Mouse (Mus musculus): ENCODE data around the gene Rnf128. TPM values are rescaled to one million over a fixed set of nuclear protein-coding genes. Genes with fewer than 3 reads are reported as not detected.

Rnf128 gene
- polyA plus RNA-seq (2015; fragmentation: Nextera tagmentation; extraction: Ambion mirVana), result 9.8 and 12.8 TPM in 2 replicates

DNA sequence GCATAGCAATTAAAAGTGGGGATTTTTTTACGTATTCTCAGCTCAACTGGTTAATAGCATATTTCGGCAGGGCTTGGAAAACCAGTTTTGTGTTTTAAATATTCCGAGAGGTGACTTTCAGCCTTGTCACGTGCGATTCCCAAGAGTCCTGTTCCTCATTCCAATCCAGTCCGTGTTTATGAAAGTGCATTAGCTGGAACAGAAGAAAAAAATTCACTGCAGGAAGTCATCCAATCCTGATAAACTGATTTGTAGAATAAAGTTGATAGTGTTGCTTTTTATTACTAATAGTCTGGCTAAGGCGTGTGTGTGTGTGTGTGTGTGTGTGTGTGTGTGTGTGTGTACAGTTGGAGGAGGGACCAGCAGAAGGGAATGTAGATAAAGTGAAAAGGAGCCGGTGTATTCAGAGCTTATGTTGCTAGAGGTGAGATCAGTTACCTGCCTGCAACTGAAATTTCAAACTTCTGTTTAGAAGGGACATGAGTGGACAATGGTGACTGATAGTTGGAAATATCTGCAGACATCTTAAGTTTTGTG is at the start of gene Rnf128:
Rnf128 (plus strand) TSS at position 392 of the 537 bp plus-strand sequence.
- Histone ChIP-seq H3K4me3 (replicated peaks) (no peak within 1 kb of the TSS), H3K9ac (no peak within 1 kb of the TSS), H3K9me3 (replicated peaks) (no peaks in the 10 kb centered on the region), H3K36me3 (no peaks in the 10 kb centered on the region), H3K4me2 (replicated peaks) (no peak within 1 kb of the TSS), H3K27ac (replicated peaks) (no peak within 1 kb of the TSS), H3K27me3 (no peaks in the 10 kb centered on the region), H3K4me1 (no peaks in the 10 kb centered on the region)
- ATAC-seq (ENCODE audit: insufficient number of reproducible peaks, low FRiP score, low TSS enrichment, low read depth), result no peak
- WGBS, result 63% methylated on average over 8 of the region's 8 CpGs

DNA sequence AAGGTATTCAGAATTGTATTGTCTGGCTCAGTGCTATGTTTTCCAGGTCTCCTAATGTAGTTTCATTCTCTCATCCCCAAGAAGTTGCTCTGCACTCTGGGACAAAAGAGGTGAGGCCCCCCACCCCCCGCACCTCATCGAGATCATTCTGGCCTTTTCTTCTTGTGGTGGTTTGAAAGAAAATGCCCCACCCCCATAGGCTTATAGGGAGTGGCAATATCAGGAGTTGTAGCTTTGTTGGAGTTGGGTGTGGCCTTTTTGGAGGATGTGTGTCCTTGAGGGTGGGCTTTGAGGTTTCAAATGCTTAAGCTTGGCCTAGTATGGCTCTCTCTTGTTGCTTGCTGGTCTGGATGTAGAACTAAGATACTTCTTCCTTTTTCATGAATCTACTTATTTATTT is 47.0 kb upstream of the Rnf128 start:
- no peak for ATAC-seq (ENCODE audit: insufficient number of reproducible peaks, low FRiP score, low TSS enrichment, low read depth)
- no peak overlapping the region for H3K4me3 ChIP-seq (replicated peaks)
- no peaks in the 10 kb centered on the region for H3K4me1 ChIP-seq
- no peaks in the 10 kb centered on the region for H3K36me3 ChIP-seq
- H3K9ac ChIP-seq, result no peak overlapping the region
- H3K27ac ChIP-seq (replicated peaks), result no peak overlapping the region
- WGBS, result 69% methylated on average over 2 of the region's 2 CpGs
- H3K4me2 ChIP-seq (replicated peaks), result no peak overlapping the region
- no peaks in the 10 kb centered on the region for H3K27me3 ChIP-seq
- H3K9me3 ChIP-seq (replicated peaks), result no peaks in the 10 kb centered on the region

DNA sequence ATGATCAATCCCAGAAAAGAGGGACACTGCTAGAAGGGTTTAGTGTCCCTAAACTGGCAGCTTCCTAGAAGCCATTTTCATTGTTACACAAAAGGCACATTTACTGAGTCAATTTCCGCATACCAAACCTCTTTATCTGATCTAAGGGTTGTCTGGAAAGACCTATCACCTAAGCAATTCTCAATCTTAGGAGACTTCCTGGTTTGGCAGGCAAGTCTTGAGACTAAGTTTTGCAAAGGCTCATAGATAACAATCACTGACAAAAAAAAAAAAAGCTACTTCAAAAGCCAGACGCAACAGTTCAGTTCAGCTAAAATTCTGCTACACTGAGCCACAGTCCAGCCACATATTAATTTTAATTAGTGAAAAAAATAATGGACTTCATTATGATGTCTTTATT is 43.9 kb upstream of the Rnf128 start:
- Histone ChIP-seq H3K27ac (replicated peaks) (no peak overlapping the region), H3K4me2 (replicated peaks) (no peak overlapping the region), H3K27me3 (no peaks in the 10 kb centered on the region), H3K9me3 (replicated peaks) (no peaks in the 10 kb centered on the region), H3K4me1 (no peaks in the 10 kb centered on the region), H3K4me3 (replicated peaks) (no peak overlapping the region), H3K9ac (no peak overlapping the region), H3K36me3 (no peaks in the 10 kb centered on the region)
- WGBS, result 75% methylated on average over 2 of the region's 2 CpGs
- no peak for ATAC-seq (ENCODE audit: insufficient number of reproducible peaks, low FRiP score, low TSS enrichment, low read depth)

- H3K36me3 ChIP-seq, result no peaks in the 10 kb centered on the region
- H3K4me3 ChIP-seq (replicated peaks), result no peak overlapping the region
- no peak overlapping the region for H3K4me2 ChIP-seq (replicated peaks)
- H3K27me3 ChIP-seq, result no peaks in the 10 kb centered on the region
- H3K9me3 ChIP-seq (replicated peaks), result no peaks in the 10 kb centered on the region
- 59% methylated on average over 5 of the region's 5 CpGs for WGBS
- no peak overlapping the region for H3K27ac ChIP-seq (replicated peaks)
- H3K9ac ChIP-seq, result no peak overlapping the region
- ATAC-seq (ENCODE audit: insufficient number of reproducible peaks, low FRiP score, low TSS enrichment, low read depth), result no peak
- H3K4me1 ChIP-seq, result no peaks in the 10 kb centered on the region
Observed at GRCm38 (mm10) chrX:139524303-139525091, 38.6 kb upstream of the Rnf128 start.

GRCm38 (mm10) chrX:139525724-139526123 is 37.4 kb upstream of the Rnf128 start:
- H3K4me1 ChIP-seq, result no peaks in the 10 kb centered on the region
- H3K9me3 ChIP-seq (replicated peaks), result no peaks in the 10 kb centered on the region
- ATAC-seq (ENCODE audit: insufficient number of reproducible peaks, low FRiP score, low TSS enrichment, low read depth), result no peak

GRCm38 (mm10) chrX:139526984-139527383 is 36.1 kb upstream of the Rnf128 start:
- Histone ChIP-seq H3K4me3 (replicated peaks) (no peak overlapping the region), H3K9ac (no peak overlapping the region), H3K4me1 (no peaks in the 10 kb centered on the region), H3K36me3 (no peaks in the 10 kb centered on the region), H3K27ac (replicated peaks) (no peak overlapping the region), H3K4me2 (replicated peaks) (no peak overlapping the region), H3K9me3 (replicated peaks) (no peaks in the 10 kb centered on the region), H3K27me3 (no peaks in the 10 kb centered on the region)
- WGBS, result 89% methylated on average over 4 of the region's 4 CpGs
- ATAC-seq (ENCODE audit: insufficient number of reproducible peaks, low FRiP score, low TSS enrichment, low read depth), result no peak

More at GRCm38 (mm10) chrX:139525724-139526123, 37.4 kb upstream of the Rnf128 start:
- H3K27ac ChIP-seq (replicated peaks), result no peak overlapping the region
- no peak overlapping the region for H3K4me2 ChIP-seq (replicated peaks)
- H3K27me3 ChIP-seq, result no peaks in the 10 kb centered on the region
- no peak overlapping the region for H3K9ac ChIP-seq
- H3K36me3 ChIP-seq, result no peaks in the 10 kb centered on the region
- 61% methylated on average over 2 of the region's 2 CpGs for WGBS
- H3K4me3 ChIP-seq (replicated peaks), result no peak overlapping the region

DNA sequence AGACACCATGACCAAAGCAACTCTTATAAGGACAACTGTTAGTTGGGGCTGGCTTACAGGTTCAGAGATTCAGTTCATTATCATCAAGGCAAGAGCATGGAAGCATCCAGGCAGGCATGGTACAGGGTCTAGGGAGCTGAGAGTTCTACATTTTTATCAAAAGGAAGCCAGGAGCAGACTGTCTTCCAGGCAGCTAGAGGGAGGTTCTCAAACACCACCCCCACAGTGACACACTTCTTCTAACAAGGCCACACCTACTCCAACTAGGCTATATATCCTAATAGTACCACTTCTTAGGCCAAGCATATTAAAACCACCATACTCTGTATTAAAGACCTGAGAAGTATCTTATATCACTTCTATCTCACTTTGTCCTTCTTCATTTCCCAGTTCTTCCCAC is 33.4 kb upstream of the Rnf128 start:
- Histone ChIP-seq H3K36me3 (no peaks in the 10 kb centered on the region), H3K4me2 (replicated peaks) (no peak overlapping the region), H3K27ac (replicated peaks) (no peak overlapping the region), H3K4me3 (replicated peaks) (no peak overlapping the region), H3K27me3 (no peaks in the 10 kb centered on the region), H3K9me3 (replicated peaks) (no peaks in the 10 kb centered on the region), H3K9ac (no peak overlapping the region), H3K4me1 (no peaks in the 10 kb centered on the region)
- ATAC-seq (ENCODE audit: insufficient number of reproducible peaks, low FRiP score, low TSS enrichment, low read depth), result no peak

DNA sequence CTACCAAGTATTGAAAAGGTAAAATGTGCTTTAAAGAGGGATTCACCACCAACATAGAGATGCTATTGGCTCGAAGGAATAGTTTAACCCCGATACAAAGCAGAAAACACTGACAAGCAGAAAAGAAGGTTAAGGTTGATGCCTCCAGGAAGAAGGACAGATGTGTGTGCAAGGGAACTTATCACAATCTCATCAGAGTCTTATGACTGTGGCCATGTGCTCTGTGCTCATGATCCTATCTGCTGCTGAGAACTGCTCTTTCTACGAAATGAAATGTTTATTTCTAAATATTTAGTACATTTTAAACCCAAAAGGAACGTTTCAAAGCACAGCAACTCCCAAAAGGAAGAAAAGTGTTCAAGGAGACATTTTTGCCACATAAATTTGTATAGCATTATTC is 30.8 kb upstream of the Rnf128 start:
- no peak overlapping the region for H3K27ac ChIP-seq (replicated peaks)
- no peak overlapping the region for H3K4me2 ChIP-seq (replicated peaks)
- H3K27me3 ChIP-seq, result no peaks in the 10 kb centered on the region
- no peaks in the 10 kb centered on the region for H3K36me3 ChIP-seq
- H3K4me3 ChIP-seq (replicated peaks), result no peak overlapping the region
- no peaks in the 10 kb centered on the region for H3K9me3 ChIP-seq (replicated peaks)
- no peak for ATAC-seq (ENCODE audit: insufficient number of reproducible peaks, low FRiP score, low TSS enrichment, low read depth)
- WGBS, result 74% methylated on average over 4 of the region's 4 CpGs
- H3K9ac ChIP-seq, result no peak overlapping the region
- no peaks in the 10 kb centered on the region for H3K4me1 ChIP-seq

DNA sequence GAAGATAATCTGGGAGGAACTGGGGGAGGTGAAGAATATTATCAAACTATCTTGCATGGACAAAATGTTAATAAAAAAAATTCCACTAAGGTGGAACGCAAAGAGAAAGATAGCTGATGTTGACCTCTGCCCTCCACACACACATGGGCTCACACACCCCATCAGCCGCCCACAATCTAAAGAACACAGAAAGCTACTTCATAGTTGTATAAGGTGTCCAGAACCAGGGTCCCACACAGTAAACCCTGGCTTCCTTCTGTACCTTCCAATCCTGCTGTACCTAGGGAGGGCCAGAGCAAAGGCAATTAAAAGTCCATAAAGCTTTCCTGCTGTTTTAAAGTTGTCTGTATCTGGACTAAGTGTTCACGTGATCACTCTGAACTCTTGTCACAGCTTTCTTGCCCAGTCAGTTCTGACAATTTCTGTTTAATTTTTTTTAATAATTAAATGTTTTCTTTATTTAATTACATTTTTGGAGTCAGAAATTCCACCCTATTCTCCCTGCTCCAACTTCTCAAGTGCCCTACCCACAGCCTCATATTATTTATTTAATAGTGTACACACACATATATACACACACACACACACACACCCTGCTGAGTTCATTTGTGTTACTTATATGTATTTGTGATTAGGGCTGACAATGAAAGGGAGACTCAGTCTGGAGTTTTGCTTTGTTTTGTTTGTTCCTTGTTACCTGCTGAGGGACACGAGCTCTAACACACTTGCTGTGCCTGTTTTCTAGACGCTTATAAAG is 25.3 kb upstream of the Rnf128 start:
- 79% methylated on average over 5 of the region's 5 CpGs for WGBS
- no peak overlapping the region for H3K4me3 ChIP-seq (replicated peaks)
- H3K9ac ChIP-seq, result no peak overlapping the region
- H3K9me3 ChIP-seq (replicated peaks), result no peaks in the 10 kb centered on the region
- H3K36me3 ChIP-seq, result no peaks in the 10 kb centered on the region
- H3K27ac ChIP-seq (replicated peaks), result no peak overlapping the region
- H3K27me3 ChIP-seq, result no peaks in the 10 kb centered on the region
- H3K4me2 ChIP-seq (replicated peaks), result no peak overlapping the region
- ATAC-seq (ENCODE audit: insufficient number of reproducible peaks, low FRiP score, low TSS enrichment, low read depth), result no peak
- no peaks in the 10 kb centered on the region for H3K4me1 ChIP-seq

DNA sequence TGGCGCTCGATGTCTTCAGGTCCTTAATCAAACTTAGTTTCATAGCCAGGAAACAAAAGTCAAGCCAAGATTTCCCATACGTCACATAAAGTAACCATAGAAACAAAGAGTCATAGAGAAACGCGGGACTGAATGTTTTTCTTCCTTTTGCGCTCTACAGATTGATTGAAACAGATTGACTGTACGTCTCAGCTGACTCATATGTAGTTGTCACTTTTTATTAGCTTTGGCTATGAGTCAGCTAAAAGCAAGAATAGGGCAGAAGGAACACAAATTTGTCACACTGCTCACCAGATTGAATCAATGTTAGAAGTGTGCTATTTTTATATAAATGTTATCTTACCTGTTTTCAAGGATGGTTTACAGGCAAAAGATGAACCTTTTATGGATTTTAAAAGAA is 19.4 kb upstream of the Rnf128 start:
- no peaks in the 10 kb centered on the region for H3K4me1 ChIP-seq
- H3K4me2 ChIP-seq (replicated peaks), result no peak overlapping the region
- H3K27me3 ChIP-seq, result no peaks in the 10 kb centered on the region
- H3K27ac ChIP-seq (replicated peaks), result no peak overlapping the region
- no peaks in the 10 kb centered on the region for H3K9me3 ChIP-seq (replicated peaks)
- WGBS, result 82% methylated on average over 7 of the region's 7 CpGs
- no peak for ATAC-seq (ENCODE audit: insufficient number of reproducible peaks, low FRiP score, low TSS enrichment, low read depth)
- H3K4me3 ChIP-seq (replicated peaks), result no peak overlapping the region
- no peaks in the 10 kb centered on the region for H3K36me3 ChIP-seq
- H3K9ac ChIP-seq, result no peak overlapping the region

DNA sequence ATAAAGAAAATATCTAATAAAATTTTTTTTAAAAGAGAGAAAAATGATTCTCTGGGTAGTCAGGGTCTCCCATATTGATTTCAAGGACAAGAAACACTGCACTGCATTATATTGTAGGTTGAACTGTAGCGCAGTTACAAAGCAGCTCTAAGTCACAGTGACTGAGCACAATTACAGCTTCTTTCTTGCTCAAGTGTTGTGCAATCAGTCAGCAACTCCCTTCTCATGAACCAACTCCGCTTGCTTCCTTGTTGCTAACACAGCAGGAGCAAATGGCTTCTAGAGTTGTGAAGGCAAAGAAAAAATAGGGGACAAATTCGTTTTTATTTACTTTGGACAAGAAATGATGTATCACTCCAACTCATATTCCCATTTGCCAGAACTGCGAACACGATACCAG is 12.7 kb upstream of the Rnf128 start:
- no peaks in the 10 kb centered on the region for H3K36me3 ChIP-seq
- no peak for ATAC-seq (ENCODE audit: insufficient number of reproducible peaks, low FRiP score, low TSS enrichment, low read depth)
- H3K9me3 ChIP-seq (replicated peaks), result no peaks in the 10 kb centered on the region
- no peak overlapping the region for H3K4me2 ChIP-seq (replicated peaks)
- no peaks in the 10 kb centered on the region for H3K27me3 ChIP-seq
- WGBS, result 77% methylated on average over 5 of the region's 5 CpGs
- no peak overlapping the region for H3K9ac ChIP-seq
- H3K4me1 ChIP-seq, result no peaks in the 10 kb centered on the region
- H3K27ac ChIP-seq (replicated peaks), result no peak overlapping the region
- H3K4me3 ChIP-seq (replicated peaks), result no peak overlapping the region

Data from embryonic facial prominence, embryonic 15.5 days (tissue).